Mouse (Mus musculus) spleen, postnatal 10 days (tissue): Measurements from ENCODE around the gene AI837181.
"Not testable (repeated sequence)": the region's sequence is repeated elsewhere in the genome, so short reads cannot be mapped to it uniquely, and the experiment has no call there.

Source experiments
- DNase-seq, 2 experiments: peaks; one replicate each; pipeline ENCODE4 v3.0.0; 2021 to 2022; ENCODE audit warnings: low spot score in 2 of 2

The AI837181 gene

GRCm38 (mm10) chr19:5424782-5425741 is at the start of gene AI837181, which contains the start of gene Drap1:
Gene AI837181 (plus strand): TSS chr19:5425144.
Gene Drap1 (minus strand): TSS chr19:5424979.
- DNase-seq, result peak; percentile 94 to 98

DNA sequence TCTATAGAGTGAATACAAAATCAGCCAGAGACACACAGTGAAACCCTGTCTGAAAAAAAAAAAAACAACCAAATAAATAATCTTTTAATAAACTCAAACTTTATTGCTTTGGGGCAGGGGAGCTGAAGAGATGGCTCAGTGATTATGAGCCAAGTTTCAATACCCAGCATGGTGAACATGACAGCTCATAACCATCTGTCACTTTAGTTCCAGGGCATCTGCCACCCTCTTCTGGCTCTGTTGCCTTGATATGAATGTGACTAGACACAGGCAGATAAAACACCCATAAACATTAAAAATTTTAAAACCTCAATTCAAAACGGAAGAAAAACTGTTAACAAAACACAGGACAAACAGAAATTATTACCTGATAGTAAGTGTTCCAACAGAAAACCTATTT is 47.5 kb upstream of the AI837181 start:
- no peak for DNase-seq

GRCm38 (mm10) chr19:5383326-5383725 is 41.6 kb upstream of the AI837181 start:
- DNase-seq, result no peak

GRCm38 (mm10) chr19:5384715-5385114 is 40.2 kb upstream of the AI837181 start:
- DNase-seq, result no peak

DNA sequence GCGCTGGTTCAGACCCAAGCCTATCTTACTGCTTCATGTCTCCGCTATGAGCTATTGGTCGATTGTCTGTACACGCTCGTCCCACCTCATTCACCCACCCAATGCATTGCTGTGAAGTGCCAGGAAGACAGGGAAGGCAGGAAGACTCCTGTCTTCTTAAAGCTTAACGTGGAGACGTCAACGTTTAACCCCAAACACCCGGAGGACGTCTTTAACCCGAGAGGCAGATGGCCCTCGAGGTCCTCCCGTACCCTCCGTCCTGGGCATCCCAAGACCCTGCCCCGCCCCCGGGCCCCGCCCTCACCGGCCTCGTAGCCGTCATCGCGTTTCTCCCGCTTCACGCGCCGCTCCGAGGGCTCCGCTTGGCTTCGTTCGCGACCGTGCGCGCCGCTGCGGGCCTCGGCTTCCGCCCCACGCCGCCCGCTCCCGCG is 36.9 kb upstream of the AI837181 start:
- DNase-seq, result peak in 1 of 2 experiments; percentile 56

- DNase-seq, result peak; percentile 85 to 96
Measured at GRCm38 (mm10) chr19:5388588-5389242, 36.2 kb upstream of the AI837181 start, which contains the start of gene Sart1. Gene Sart1 (minus strand): TSS chr19:5388703.

DNA sequence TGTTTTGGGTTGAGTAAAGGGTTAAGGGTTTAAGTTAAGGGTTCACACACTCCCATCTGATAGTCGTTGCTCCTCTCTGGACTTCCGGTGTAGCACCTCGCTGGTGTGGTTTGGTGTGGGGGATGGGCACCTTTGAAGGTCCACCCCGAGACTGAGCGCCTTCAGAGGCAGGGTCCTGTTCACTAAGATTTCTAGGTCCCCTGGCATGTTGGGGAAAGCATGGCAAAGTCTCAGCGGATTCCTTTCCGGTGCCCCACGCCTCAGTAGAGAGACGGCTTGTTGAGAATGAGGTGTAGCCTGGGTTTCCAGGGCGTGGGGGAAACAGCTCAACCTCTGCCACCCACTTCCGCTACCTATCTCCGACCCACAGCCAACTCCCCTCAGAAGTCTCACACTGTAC is 35.3 kb upstream of the AI837181 start:
- DNase-seq, result peak; percentile 71 to 76

DNA sequence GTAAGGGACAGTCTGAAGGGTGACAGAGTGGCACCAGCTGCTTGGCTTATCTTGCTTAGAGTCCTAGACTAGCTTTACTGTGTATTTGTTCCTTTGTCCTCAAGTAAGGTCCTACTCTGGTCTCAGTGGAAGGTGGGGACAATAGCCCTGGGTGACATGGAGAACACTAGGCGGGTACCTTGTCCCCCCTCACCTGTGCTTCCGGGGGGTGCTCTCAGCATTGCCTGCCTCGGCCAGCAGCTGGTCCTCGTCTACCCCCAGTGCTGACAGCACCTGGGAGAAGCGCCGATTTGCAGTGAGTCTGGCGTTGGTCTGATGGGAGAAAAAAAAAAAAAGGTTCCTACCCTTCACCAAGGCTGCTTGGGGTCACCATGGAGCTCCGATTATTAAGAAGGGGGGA is 34.5 kb upstream of the AI837181 start:
- no peak for DNase-seq

DNA sequence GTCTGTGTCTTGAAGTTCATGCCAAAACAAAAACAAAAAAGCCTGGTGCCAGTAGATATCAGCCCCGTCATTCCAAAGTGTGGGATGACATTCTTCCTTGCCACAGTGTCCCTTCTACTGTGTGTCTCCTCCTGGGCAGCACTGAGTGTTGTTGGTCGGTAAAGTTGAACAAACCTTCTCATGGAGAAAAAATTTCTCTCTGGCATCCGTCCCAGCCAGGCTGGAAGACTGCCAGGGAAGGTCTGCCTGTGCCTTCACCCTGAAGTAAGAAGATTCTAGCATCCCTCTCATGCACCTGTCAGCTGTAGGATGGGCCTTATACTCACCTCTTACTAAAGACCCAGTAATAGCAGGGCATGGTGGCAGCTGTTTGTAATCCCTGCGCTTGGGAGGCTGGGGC is 32.1 kb upstream of the AI837181 start:
- DNase-seq, result no peak

- no peak for DNase-seq
Measured at GRCm38 (mm10) chr19:5394168-5394567, 30.8 kb upstream of the AI837181 start.

- DNase-seq, result no peak
Measured at GRCm38 (mm10) chr19:5395371-5395770, 29.6 kb upstream of the AI837181 start.

- not testable (repeated sequence) for DNase-seq
Measured at GRCm38 (mm10) chr19:5401073-5401472, 23.9 kb upstream of the AI837181 start.

- no peak for DNase-seq
Measured at GRCm38 (mm10) chr19:5402293-5402692, 22.7 kb upstream of the AI837181 start, which contains the start of gene Tsga10ip. Gene Tsga10ip (minus strand): TSS chr19:5402526.

DNA sequence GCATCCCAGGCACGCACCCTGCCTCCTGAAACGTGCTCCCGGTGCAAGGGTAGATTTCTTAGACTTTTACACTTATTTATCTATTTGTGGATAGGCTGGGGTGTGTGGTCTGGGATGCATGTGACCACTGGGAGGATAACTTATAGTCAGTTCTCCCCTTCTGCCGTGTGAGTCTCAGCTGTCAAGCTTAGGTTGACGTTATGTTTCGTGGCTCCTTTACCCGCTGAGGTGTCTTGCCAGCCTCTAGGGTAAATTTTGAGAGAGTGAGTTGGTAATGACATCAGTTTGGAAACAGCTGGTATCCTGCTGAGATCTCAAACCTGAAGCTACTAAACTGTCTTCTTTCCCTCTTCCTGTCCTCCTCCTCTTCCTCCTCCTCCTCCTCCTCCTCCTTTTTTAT is 19.0 kb upstream of the AI837181 start:
- DNase-seq, result peak in 1 of 2 experiments; percentile 16

- DNase-seq, result peak; percentile 41 to 56
Measured at GRCm38 (mm10) chr19:5406531-5407126, 18.3 kb upstream of the AI837181 start.

- DNase-seq, result peak; percentile 55 to 82
Measured at GRCm38 (mm10) chr19:5407133-5407532, 17.8 kb upstream of the AI837181 start.

DNA sequence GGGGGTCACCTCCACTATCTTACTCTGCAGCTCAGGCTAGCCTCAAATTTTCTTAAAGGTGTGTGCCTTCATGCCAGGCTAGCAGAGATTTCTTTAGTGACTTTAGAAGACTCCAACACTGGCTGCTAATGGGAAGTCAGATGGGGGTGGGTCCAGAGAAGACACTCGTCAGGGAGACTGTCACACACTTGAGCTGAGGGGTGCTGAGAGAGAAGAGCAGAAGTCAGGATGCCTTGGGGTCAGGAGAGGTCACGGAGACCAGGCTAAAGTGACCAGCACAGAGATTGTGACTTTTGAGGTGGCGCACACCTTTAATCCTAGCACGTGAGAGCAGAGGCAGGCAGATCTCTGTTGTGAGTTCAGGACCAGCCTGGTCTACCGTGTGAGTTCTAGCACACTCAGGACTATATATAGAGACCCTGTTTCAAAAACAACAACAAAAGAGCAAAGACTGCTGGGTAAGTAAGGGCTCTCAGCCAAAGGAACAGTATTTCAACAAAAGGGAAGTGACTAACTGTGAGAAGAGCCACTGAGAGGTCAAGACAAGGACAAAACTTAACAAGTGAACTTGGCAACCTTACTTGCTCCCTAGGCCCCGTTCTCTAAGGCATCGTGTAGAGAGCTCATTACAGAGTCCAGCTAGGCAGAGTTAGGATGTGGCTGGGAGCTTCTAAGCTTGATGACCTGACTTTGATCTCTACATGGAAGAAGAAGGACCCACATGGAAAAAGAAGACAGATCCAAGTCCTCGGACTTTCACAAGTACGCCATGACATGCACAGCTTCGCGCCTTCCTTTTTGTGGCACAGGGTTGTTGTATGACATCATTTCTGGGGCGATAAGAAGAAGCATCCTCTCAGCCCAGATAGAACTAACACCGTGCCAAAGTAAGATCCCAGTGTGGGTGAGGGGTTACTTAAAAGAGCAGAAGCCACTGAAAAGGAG is 16.6 kb upstream of the AI837181 start:
- peak in 1 of 2 experiments; percentile 17 for DNase-seq

DNA sequence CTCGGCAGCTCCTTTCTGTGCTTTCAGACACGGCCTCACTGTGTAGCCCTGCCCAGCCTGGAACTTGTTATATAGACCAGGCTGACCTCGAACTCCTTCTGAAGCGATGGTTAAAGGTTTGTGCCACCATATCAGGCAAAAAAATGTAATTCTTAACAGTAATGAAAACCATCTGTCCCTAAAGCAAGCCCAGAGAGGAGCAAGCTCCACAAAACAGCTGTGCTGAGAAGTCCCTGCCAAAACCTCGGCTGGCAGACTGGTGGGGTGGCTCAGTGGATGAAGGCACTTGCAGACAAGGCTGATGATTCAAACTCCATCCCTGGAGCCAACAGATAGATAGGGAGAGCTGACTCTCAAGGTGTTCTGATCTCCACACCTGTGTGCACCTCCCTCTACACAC is 15.9 kb upstream of the AI837181 start:
- DNase-seq, result peak in 1 of 2 experiments; percentile 20

DNA sequence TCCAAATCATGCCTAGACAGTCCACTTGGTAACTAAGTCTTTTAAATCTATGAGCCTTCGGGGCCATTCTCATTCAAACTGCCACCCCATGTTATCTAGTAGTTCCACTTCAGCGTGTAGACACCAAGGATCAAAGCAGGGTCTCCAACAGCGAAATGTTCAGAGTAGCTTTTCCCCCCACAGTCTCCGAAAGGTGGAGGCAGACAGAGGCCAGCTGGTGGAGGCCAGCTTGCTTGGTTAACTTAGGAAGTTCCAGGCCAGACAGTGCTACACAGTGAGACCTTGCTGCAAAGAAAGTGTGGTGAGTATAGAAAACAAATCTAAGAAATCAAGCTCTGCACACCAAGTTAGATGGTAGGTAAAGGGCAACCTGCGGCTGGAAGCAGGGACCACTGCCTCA is 14.3 kb upstream of the AI837181 start:
- DNase-seq, result no peak

DNA sequence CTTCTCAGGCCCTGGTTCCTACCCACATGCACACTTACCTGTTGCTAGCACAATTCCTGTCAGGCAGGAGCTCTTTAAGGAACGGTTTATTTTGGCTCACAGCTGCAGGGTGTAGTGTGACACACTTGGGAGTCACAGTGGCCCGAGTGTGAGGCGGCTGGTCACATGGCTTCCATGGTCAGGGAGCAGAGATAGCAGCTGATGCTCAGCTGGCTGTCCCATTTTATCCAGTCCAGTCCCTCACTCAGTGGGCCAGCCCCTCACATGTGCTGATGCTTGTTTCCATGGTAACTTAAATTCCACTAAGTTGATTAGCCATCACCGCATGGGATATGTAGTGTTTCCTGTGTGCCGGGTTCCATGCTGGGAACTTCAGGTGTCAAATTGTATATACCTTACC is 13.0 kb upstream of the AI837181 start:
- DNase-seq, result no peak

DNA sequence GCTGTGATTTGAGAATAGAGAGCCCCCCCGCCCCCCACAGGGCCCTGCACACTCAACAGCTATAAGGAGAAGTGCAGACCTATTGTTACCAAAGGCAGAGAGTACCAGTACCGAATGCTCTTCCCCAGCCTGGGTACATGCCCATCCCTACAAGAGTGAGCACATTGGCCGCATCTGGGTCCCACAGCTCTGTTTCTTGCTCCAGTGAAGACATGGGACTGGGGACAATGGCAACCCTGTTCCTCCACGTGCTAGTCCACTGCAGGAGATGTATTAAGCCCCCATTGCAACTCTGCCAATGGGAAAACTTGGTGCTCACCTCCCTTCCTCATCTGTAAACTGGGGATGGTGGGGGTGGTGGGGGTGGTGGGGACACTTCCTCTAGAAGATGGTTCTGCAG is 11.1 kb upstream of the AI837181 start:
- DNase-seq, result no peak
